Mouse (Mus musculus): ENCODE data around the gene Ecd. TPM values are rescaled to one million over a fixed set of nuclear protein-coding genes. Genes with fewer than 3 reads are reported as not detected.
A peak's percentile ranks its signal among the peaks of the same experiment; 100 is the strongest.

The Ecd gene
- polyA plus RNA-seq, 2 experiments: 31.0 to 46.4 TPM

GRCm38 (mm10) chr14:20388441-20389129 lies 40.7 kb upstream of the Ecd start, which contains the start of gene Dnajc9:
TSS of gene Dnajc9 (minus strand) at chr14:20388910.
- TF ChIP-seq POLR2A (IDR thresholded peaks at IDR 0.05; ENCODE audit: borderline replicate concordance, extremely low read depth, insufficient read depth, insufficient read length): peak; percentile 80; the same call in 1 of the 2 replicates
- peak; percentile 77 for ATAC-seq (ENCODE audit: low FRiP score, low read depth)
- peaks cover 63% of the 10 kb centered on the region for H3K36me3 ChIP-seq (ENCODE audit: control insufficient read depth, insufficient read depth, low read length)
- 0% methylated on average over 31 of the region's 59 CpGs for WGBS
- H3K4me3 ChIP-seq (replicated peaks; ENCODE audit: low read length): peak within 1 kb of the TSS; percentile 76
- no peaks in the 10 kb centered on the region for H3K27me3 ChIP-seq (ENCODE audit: control insufficient read depth, insufficient read depth, low read length)
- H3K4me1 ChIP-seq (ENCODE audit: control insufficient read depth, insufficient read depth, low read length): peaks cover 23% of the 10 kb centered on the region
- peak within 1 kb of the TSS; percentile 58 for H3K4me2 ChIP-seq (replicated peaks; ENCODE audit: low read depth, low read length, severe bottlenecking)
- H3K9ac ChIP-seq (ENCODE audit: low read depth, low read length, severe bottlenecking): peak within 1 kb of the TSS; percentile 74
- H3K27ac ChIP-seq (replicated peaks; ENCODE audit: low read depth, low read length): peak within 1 kb of the TSS; percentile 86
- peak; percentile 93 for DNase-seq (ENCODE audit: low spot score)
- H3K9me3 ChIP-seq (ENCODE audit: control insufficient read depth, low read length): no peaks in the 10 kb centered on the region

GRCm38 (mm10) chr14:20379753-20380430 lies 32.0 kb upstream of the Ecd start:
- Histone ChIP-seq H3K36me3 (ENCODE audit: control insufficient read depth, insufficient read depth, low read length) (peaks cover 59% of the 10 kb centered on the region), H3K9me3 (ENCODE audit: control insufficient read depth, low read length) (no peaks in the 10 kb centered on the region), H3K27ac (replicated peaks; ENCODE audit: low read depth, low read length) (no peak overlapping the region), H3K4me3 (replicated peaks; ENCODE audit: low read length) (no peak overlapping the region), H3K4me1 (ENCODE audit: control insufficient read depth, insufficient read depth, low read length) (no peaks in the 10 kb centered on the region), H3K27me3 (ENCODE audit: control insufficient read depth, insufficient read depth, low read length) (no peaks in the 10 kb centered on the region), H3K4me2 (replicated peaks; ENCODE audit: low read depth, low read length, severe bottlenecking) (no peak overlapping the region), H3K9ac (ENCODE audit: low read depth, low read length, severe bottlenecking) (no peak overlapping the region)
- 85% methylated on average over 9 of the region's 9 CpGs for WGBS
- ATAC-seq (ENCODE audit: low FRiP score, low read depth): no peak
- no peak for TF ChIP-seq POLR2A (IDR thresholded peaks at IDR 0.05; ENCODE audit: borderline replicate concordance, extremely low read depth, insufficient read depth, insufficient read length)
- no peak for DNase-seq (ENCODE audit: low spot score)

GRCm38 (mm10) chr14:20379087-20379640 lies 31.2 kb upstream of the Ecd start:
- 84% methylated on average over 5 of the region's 5 CpGs for WGBS
- no peak overlapping the region for H3K4me3 ChIP-seq (replicated peaks; ENCODE audit: low read length)
- H3K4me1 ChIP-seq (ENCODE audit: control insufficient read depth, insufficient read depth, low read length): no peaks in the 10 kb centered on the region
- H3K9ac ChIP-seq (ENCODE audit: low read depth, low read length, severe bottlenecking): no peak overlapping the region
- no peaks in the 10 kb centered on the region for H3K9me3 ChIP-seq (ENCODE audit: control insufficient read depth, low read length)
- peaks cover 59% of the 10 kb centered on the region for H3K36me3 ChIP-seq (ENCODE audit: control insufficient read depth, insufficient read depth, low read length)
- DNase-seq (ENCODE audit: low spot score): no peak
- ATAC-seq (ENCODE audit: low FRiP score, low read depth): no peak
- no peaks in the 10 kb centered on the region for H3K27me3 ChIP-seq (ENCODE audit: control insufficient read depth, insufficient read depth, low read length)
- no peak for TF ChIP-seq POLR2A (IDR thresholded peaks at IDR 0.05; ENCODE audit: borderline replicate concordance, extremely low read depth, insufficient read depth, insufficient read length)
- H3K4me2 ChIP-seq (replicated peaks; ENCODE audit: low read depth, low read length, severe bottlenecking): no peak overlapping the region
- no peak overlapping the region for H3K27ac ChIP-seq (replicated peaks; ENCODE audit: low read depth, low read length)

GRCm38 (mm10) chr14:20378313-20379061 lies 30.6 kb upstream of the Ecd start:
- WGBS: 34% methylated on average over 13 of the region's 13 CpGs
- H3K9ac ChIP-seq (ENCODE audit: low read depth, low read length, severe bottlenecking): no peak overlapping the region
- TF ChIP-seq POLR2A (IDR thresholded peaks at IDR 0.05; ENCODE audit: borderline replicate concordance, extremely low read depth, insufficient read depth, insufficient read length): no peak
- DNase-seq (ENCODE audit: low spot score): peak; percentile 44
- no peak overlapping the region for H3K4me2 ChIP-seq (replicated peaks; ENCODE audit: low read depth, low read length, severe bottlenecking)
- no peaks in the 10 kb centered on the region for H3K4me1 ChIP-seq (ENCODE audit: control insufficient read depth, insufficient read depth, low read length)
- no peak overlapping the region for H3K27ac ChIP-seq (replicated peaks; ENCODE audit: low read depth, low read length)
- no peaks in the 10 kb centered on the region for H3K9me3 ChIP-seq (ENCODE audit: control insufficient read depth, low read length)
- H3K27me3 ChIP-seq (ENCODE audit: control insufficient read depth, insufficient read depth, low read length): no peaks in the 10 kb centered on the region
- H3K36me3 ChIP-seq (ENCODE audit: control insufficient read depth, insufficient read depth, low read length): peaks cover 60% of the 10 kb centered on the region
- peak; percentile 47; the same call in 1 of the 2 replicates for ATAC-seq (ENCODE audit: low FRiP score, low read depth)
- H3K4me3 ChIP-seq (replicated peaks; ENCODE audit: low read length): no peak overlapping the region

- ATAC-seq (ENCODE audit: low FRiP score, low read depth) (no peak), DNase-seq (ENCODE audit: low spot score) (no peak)
- Histone ChIP-seq H3K36me3 (ENCODE audit: control insufficient read depth, insufficient read depth, low read length) (peaks cover 58% of the 10 kb centered on the region), H3K4me2 (replicated peaks; ENCODE audit: low read depth, low read length, severe bottlenecking) (no peak overlapping the region), H3K9ac (ENCODE audit: low read depth, low read length, severe bottlenecking) (no peak overlapping the region), H3K4me3 (replicated peaks; ENCODE audit: low read length) (no peak overlapping the region), H3K27ac (replicated peaks; ENCODE audit: low read depth, low read length) (no peak overlapping the region), H3K9me3 (ENCODE audit: control insufficient read depth, low read length) (no peaks in the 10 kb centered on the region), H3K4me1 (ENCODE audit: control insufficient read depth, insufficient read depth, low read length) (no peaks in the 10 kb centered on the region), H3K27me3 (ENCODE audit: control insufficient read depth, insufficient read depth, low read length) (no peaks in the 10 kb centered on the region)
- no peak for TF ChIP-seq POLR2A (IDR thresholded peaks at IDR 0.05; ENCODE audit: borderline replicate concordance, extremely low read depth, insufficient read depth, insufficient read length)
- WGBS: 75% methylated on average over 4 of the region's 4 CpGs
Observed at GRCm38 (mm10) chr14:20377112-20377521, 29.2 kb upstream of the Ecd start.

Data from limb, embryonic 14.5 days (tissue).